Mouse (Mus musculus): ENCODE data around the gene Mrps15. TPM values are rescaled to one million over a fixed set of nuclear protein-coding genes. Genes with fewer than 3 reads are reported as not detected.

The Mrps15 gene
- polyA plus RNA-seq, 1 experiment from 2014 or later: 131 TPM

DNA sequence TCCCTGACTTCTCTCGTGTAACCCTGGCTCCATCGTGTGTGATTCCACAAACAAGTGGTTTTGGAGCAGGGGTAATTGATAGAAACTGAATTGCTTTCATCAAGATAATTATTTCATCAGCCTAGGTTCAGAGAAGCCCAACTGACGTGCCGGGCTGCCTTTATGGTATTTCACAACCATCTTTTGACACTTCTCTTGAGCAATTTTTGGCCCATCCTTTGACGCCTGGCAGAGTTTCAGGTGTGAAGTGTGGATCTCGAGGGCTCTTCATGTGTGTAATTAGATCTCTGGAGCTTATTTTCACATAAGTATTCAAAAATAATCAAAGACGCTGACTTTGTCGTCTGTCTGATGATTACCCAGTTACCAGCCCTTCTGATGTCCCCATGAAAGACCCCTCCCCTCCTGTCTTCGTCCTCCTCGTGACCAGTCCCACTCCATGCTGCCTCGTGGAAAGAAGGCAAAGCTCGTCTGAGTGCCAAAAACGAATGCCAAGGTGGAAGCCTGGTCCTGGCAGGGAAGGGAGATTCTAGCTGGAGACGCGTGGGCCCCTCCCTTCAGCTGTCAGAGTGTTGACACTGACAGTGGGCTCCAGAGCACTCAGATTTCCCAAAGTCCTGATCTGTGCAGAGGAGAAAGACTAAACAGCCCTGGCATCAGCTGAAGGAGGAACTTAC lies 20.8 kb downstream of the Mrps15 start:
- Histone ChIP-seq H3K9me3 (replicated peaks; ENCODE audit: low read length) (no peaks in the 10 kb centered on the region), H3K36me3 (ENCODE audit: insufficient read depth, low read length) (no peaks in the 10 kb centered on the region), H3K4me3 (replicated peaks; ENCODE audit: low read depth, low read length) (no peak overlapping the region), H3K4me1 (replicated peaks; ENCODE audit: insufficient read depth, low read length) (no peaks in the 10 kb centered on the region), H3K9ac (ENCODE audit: low read depth, low read length) (no peak overlapping the region), H3K27me3 (ENCODE audit: insufficient read depth, low read length) (no peaks in the 10 kb centered on the region), H3K4me2 (ENCODE audit: low read length) (no peak overlapping the region), H3K27ac (no peak overlapping the region)
- WGBS: 51% methylated on average over 15 of the region's 15 CpGs
- no peak for DNase-seq (ENCODE audit: low spot score)
- TF ChIP-seq CTCF (IDR thresholded peaks at IDR 0.05; ENCODE audit: low read depth): no peak
- ATAC-seq (replicated peaks; ENCODE audit: low FRiP score, low read depth): no peak

DNA sequence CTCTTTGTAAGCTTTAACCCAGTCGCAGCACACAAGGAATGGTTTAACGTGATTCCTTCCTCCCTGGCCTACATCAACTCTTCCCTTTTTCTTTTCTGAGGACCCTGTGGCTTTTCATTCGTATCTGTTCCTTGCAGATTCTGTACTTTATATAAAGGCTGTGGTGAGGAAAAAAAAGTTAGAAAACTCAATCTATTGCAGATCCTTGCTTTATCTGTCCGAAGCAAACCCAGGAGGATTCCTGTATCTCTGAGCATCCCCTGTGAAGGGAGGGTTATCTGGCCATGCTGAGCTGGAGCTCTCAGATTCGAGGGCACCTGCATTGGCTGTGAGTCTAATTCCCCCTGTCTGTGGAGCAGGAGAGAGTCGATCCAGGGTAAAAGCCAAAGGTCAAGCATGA lies 22.1 kb downstream of the Mrps15 start:
- no peaks in the 10 kb centered on the region for H3K9me3 ChIP-seq (replicated peaks; ENCODE audit: low read length)
- ATAC-seq (replicated peaks; ENCODE audit: low FRiP score, low read depth): no peak
- 86% methylated on average over 6 of the region's 6 CpGs for WGBS

DNA sequence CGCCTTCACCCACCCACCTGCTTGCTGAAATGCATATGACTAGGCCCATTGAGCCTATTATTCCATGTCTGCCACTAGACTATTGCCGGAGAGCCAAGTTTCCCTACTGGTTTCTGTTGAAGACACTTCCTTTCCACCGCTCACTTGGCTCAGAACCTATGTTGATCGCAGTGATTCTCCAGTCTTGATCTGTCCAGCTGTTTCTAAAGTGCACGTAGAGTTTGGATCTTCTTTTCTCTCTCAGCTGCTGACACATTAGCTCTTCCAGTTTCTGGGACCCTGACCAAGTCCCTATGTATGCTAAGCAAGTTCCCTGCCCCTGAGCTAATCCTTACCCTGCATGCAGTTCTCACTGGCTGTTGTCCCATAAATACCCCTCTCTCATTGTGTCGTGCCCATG lies 31.1 kb downstream of the Mrps15 start:
- no peak overlapping the region for H3K4me3 ChIP-seq (replicated peaks; ENCODE audit: low read depth, low read length)
- TF ChIP-seq CTCF (IDR thresholded peaks at IDR 0.05; ENCODE audit: low read depth): no peak
- no peaks in the 10 kb centered on the region for H3K36me3 ChIP-seq (ENCODE audit: insufficient read depth, low read length)
- WGBS: 79% methylated on average over 6 of the region's 6 CpGs
- H3K9ac ChIP-seq (ENCODE audit: low read depth, low read length): no peak overlapping the region
- no peak for DNase-seq (ENCODE audit: low spot score)
- H3K27me3 ChIP-seq (ENCODE audit: insufficient read depth, low read length): no peaks in the 10 kb centered on the region
- H3K4me1 ChIP-seq (replicated peaks; ENCODE audit: insufficient read depth, low read length): no peaks in the 10 kb centered on the region
- ATAC-seq (replicated peaks; ENCODE audit: low FRiP score, low read depth): no peak
- no peak overlapping the region for H3K4me2 ChIP-seq (ENCODE audit: low read length)
- no peaks in the 10 kb centered on the region for H3K9me3 ChIP-seq (replicated peaks; ENCODE audit: low read length)
- no peak overlapping the region for H3K27ac ChIP-seq

More for the DNA sequence above, 22.1 kb downstream of the Mrps15 start:
- H3K9ac ChIP-seq (ENCODE audit: low read depth, low read length): no peak overlapping the region
- no peaks in the 10 kb centered on the region for H3K36me3 ChIP-seq (ENCODE audit: insufficient read depth, low read length)
- H3K27me3 ChIP-seq (ENCODE audit: insufficient read depth, low read length): no peaks in the 10 kb centered on the region
- H3K4me2 ChIP-seq (ENCODE audit: low read length): no peak overlapping the region
- H3K4me1 ChIP-seq (replicated peaks; ENCODE audit: insufficient read depth, low read length): no peaks in the 10 kb centered on the region
- H3K4me3 ChIP-seq (replicated peaks; ENCODE audit: low read depth, low read length): no peak overlapping the region
- H3K27ac ChIP-seq: no peak overlapping the region
- DNase-seq (ENCODE audit: low spot score): no peak
- TF ChIP-seq CTCF (IDR thresholded peaks at IDR 0.05; ENCODE audit: low read depth): no peak

DNA sequence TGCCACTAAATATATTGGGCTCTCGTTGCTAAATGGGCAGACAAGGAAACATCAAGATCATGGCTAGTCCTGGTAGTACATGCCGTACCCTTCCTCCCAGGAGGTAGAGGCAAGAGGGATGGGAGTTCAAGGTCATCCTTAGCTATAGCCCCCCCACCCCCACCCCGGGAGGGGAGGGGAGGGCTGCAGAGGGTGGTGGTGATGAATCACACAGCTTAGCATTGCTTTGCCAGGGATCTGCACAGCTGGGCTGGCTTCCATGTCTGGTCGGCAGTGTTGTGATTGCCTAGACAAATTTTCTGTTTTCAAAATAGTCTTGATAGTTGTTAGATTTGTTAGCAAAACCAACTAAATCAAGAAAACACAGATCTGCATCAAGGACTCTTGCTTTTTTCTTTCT lies 32.5 kb downstream of the Mrps15 start:
- no peak for DNase-seq (ENCODE audit: low spot score)
- WGBS: 69% methylated on average over 4 of the region's 4 CpGs
- H3K4me3 ChIP-seq (replicated peaks; ENCODE audit: low read depth, low read length): no peak overlapping the region
- no peak for ATAC-seq (replicated peaks; ENCODE audit: low FRiP score, low read depth)
- no peaks in the 10 kb centered on the region for H3K36me3 ChIP-seq (ENCODE audit: insufficient read depth, low read length)
- no peak for TF ChIP-seq CTCF (IDR thresholded peaks at IDR 0.05; ENCODE audit: low read depth)
- no peak overlapping the region for H3K9ac ChIP-seq (ENCODE audit: low read depth, low read length)
- no peak overlapping the region for H3K27ac ChIP-seq
- H3K4me1 ChIP-seq (replicated peaks; ENCODE audit: insufficient read depth, low read length): no peaks in the 10 kb centered on the region
- H3K27me3 ChIP-seq (ENCODE audit: insufficient read depth, low read length): no peaks in the 10 kb centered on the region
- H3K4me2 ChIP-seq (ENCODE audit: low read length): no peak overlapping the region
- no peaks in the 10 kb centered on the region for H3K9me3 ChIP-seq (replicated peaks; ENCODE audit: low read length)

DNA sequence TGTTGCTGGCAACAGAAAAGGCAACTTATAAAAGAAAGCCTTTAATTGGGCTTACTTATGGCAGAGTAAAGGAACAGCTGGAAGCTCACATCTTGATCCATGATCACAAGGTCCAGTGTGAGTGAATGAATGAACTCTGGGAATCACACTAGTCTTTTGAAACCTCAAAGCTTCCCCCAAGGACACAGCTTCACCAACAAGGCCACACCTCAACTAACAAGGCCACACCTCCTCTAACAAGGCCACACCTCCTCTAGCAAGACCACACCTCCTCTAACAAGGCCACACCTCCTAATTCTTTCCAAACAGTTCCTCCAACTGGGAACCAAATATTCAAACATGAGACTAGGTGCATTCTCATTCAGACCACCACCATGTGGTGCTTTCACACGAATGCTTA lies 34.9 kb downstream of the Mrps15 start:
- Histone ChIP-seq H3K9me3 (replicated peaks; ENCODE audit: low read length) (no peaks in the 10 kb centered on the region), H3K4me1 (replicated peaks; ENCODE audit: insufficient read depth, low read length) (no peaks in the 10 kb centered on the region), H3K4me2 (ENCODE audit: low read length) (no peak overlapping the region), H3K9ac (ENCODE audit: low read depth, low read length) (no peak overlapping the region), H3K4me3 (replicated peaks; ENCODE audit: low read depth, low read length) (no peak overlapping the region), H3K36me3 (ENCODE audit: insufficient read depth, low read length) (no peaks in the 10 kb centered on the region), H3K27me3 (ENCODE audit: insufficient read depth, low read length) (no peaks in the 10 kb centered on the region), H3K27ac (no peak overlapping the region)
- DNase-seq (ENCODE audit: low spot score) (no peak), ATAC-seq (replicated peaks; ENCODE audit: low FRiP score, low read depth) (no peak)
- TF ChIP-seq CTCF (IDR thresholded peaks at IDR 0.05; ENCODE audit: low read depth): no peak
- WGBS: 88% methylated on average over 1 of the region's 1 CpGs

DNA sequence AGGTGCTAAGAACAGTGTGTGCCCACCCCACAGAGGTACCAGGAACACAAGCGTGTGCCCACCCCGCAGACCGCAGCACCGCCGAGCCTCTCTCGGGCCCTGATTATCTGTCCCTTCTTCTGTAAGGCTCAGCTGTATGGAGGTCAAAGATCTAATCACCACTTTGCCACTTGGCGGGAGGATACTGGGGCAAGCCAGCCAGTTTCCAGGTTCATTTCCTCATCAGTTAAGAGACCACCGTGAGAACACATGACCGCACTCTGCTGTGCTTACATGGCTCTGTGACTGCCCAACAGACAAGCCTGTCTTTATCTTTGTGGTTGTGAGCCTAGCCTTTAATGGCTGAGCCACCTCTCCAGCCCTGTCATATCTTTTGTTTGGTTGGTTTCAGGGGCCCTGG lies 36.3 kb downstream of the Mrps15 start:
- WGBS: 86% methylated on average over 9 of the region's 9 CpGs
- Histone ChIP-seq H3K4me2 (ENCODE audit: low read length) (no peak overlapping the region), H3K27me3 (ENCODE audit: insufficient read depth, low read length) (no peaks in the 10 kb centered on the region), H3K36me3 (ENCODE audit: insufficient read depth, low read length) (no peaks in the 10 kb centered on the region), H3K27ac (no peak overlapping the region), H3K4me3 (replicated peaks; ENCODE audit: low read depth, low read length) (no peak overlapping the region), H3K9me3 (replicated peaks; ENCODE audit: low read length) (no peaks in the 10 kb centered on the region), H3K4me1 (replicated peaks; ENCODE audit: insufficient read depth, low read length) (no peaks in the 10 kb centered on the region), H3K9ac (ENCODE audit: low read depth, low read length) (no peak overlapping the region)
- no peak for TF ChIP-seq CTCF (IDR thresholded peaks at IDR 0.05; ENCODE audit: low read depth)
- ATAC-seq (replicated peaks; ENCODE audit: low FRiP score, low read depth): no peak
- DNase-seq (ENCODE audit: low spot score): no peak

DNA sequence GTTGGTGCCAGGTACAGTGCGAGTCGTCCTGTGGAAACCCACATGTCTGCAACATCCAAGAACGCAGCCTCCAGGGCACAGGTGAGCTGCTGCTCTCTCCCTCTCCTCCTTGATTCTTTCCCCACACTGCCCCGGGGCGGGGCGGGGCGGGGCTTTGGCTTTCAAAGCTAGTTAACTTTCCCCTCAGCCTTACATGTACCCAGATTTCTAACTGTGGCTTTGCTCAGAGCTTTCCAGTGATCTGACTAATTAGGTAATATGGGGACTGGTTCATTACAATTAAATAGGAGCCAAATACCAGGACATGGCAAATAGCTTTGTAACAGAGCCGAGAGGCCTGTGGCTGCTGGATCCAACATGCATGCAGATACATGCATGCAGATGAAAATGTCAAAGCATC lies 37.7 kb downstream of the Mrps15 start:
- WGBS: 70% methylated on average over 8 of the region's 8 CpGs
- DNase-seq (ENCODE audit: low spot score): no peak
- Histone ChIP-seq H3K27ac (no peak overlapping the region), H3K4me2 (ENCODE audit: low read length) (no peak overlapping the region), H3K9ac (ENCODE audit: low read depth, low read length) (no peak overlapping the region), H3K9me3 (replicated peaks; ENCODE audit: low read length) (no peaks in the 10 kb centered on the region), H3K4me1 (replicated peaks; ENCODE audit: insufficient read depth, low read length) (no peaks in the 10 kb centered on the region), H3K27me3 (ENCODE audit: insufficient read depth, low read length) (no peaks in the 10 kb centered on the region), H3K4me3 (replicated peaks; ENCODE audit: low read depth, low read length) (no peak overlapping the region), H3K36me3 (ENCODE audit: insufficient read depth, low read length) (no peaks in the 10 kb centered on the region)
- ATAC-seq (replicated peaks; ENCODE audit: low FRiP score, low read depth): no peak
- no peak for TF ChIP-seq CTCF (IDR thresholded peaks at IDR 0.05; ENCODE audit: low read depth)
